Mouse (Mus musculus) frontal cortex, postnatal 36 days (tissue): ENCODE data around the gene Golm1.

Source experiments
- DNase-seq, 2 experiments: peaks; one replicate each; pipeline ENCODE4 v3.0.0; 2022; ENCODE audit warnings: low spot score in 2 of 2

Gene Golm1

GRCm38 (mm10) chr13:59647484-59647883 lies 28.1 kb downstream of the Golm1 start:
- no peak for DNase-seq

GRCm38 (mm10) chr13:59646674-59647244 lies 28.9 kb downstream of the Golm1 start:
- DNase-seq: no peak

GRCm38 (mm10) chr13:59645491-59645890 lies 30.1 kb downstream of the Golm1 start:
- DNase-seq: no peak

- DNase-seq: no peak
Observed at GRCm38 (mm10) chr13:59642818-59643217, 32.8 kb downstream of the Golm1 start.

- DNase-seq: no peak
Observed at GRCm38 (mm10) chr13:59640178-59640440, 35.5 kb downstream of the Golm1 start.

GRCm38 (mm10) chr13:59639368-59640177 lies 36.0 kb downstream of the Golm1 start:
- DNase-seq: no peak

- DNase-seq: no peak
Observed at GRCm38 (mm10) chr13:59637800-59638199, 37.8 kb downstream of the Golm1 start.

- no peak for DNase-seq
Observed at GRCm38 (mm10) chr13:59634637-59635036, 41.0 kb downstream of the Golm1 start.

- DNase-seq: no peak
Observed at GRCm38 (mm10) chr13:59626739-59627138, 48.9 kb downstream of the Golm1 start.

GRCm38 (mm10) chr13:59624903-59625302 lies 50.7 kb downstream of the Golm1 start:
- DNase-seq: no peak

- DNase-seq: no peak
Observed at GRCm38 (mm10) chr13:59624389-59624788, 51.2 kb downstream of the Golm1 start.

- no peak for DNase-seq
Observed at GRCm38 (mm10) chr13:59621643-59622489, 53.7 kb downstream of the Golm1 start.

GRCm38 (mm10) chr13:59618463-59618862 lies 57.1 kb downstream of the Golm1 start:
- DNase-seq: no peak

GRCm38 (mm10) chr13:59615554-59615953 lies 60.1 kb downstream of the Golm1 start:
- no peak for DNase-seq

GRCm38 (mm10) chr13:59615152-59615551 lies 60.5 kb downstream of the Golm1 start:
- DNase-seq: no peak

- no peak for DNase-seq
Observed at GRCm38 (mm10) chr13:59613868-59614267, 61.7 kb downstream of the Golm1 start.

GRCm38 (mm10) chr13:59610437-59610836 lies 65.2 kb downstream of the Golm1 start:
- DNase-seq: no peak

GRCm38 (mm10) chr13:59609885-59610284 lies 65.7 kb downstream of the Golm1 start:
- no peak for DNase-seq

GRCm38 (mm10) chr13:59605221-59605922 lies 70.2 kb downstream of the Golm1 start:
- no peak for DNase-seq

GRCm38 (mm10) chr13:59604511-59604910 lies 71.1 kb downstream of the Golm1 start:
- DNase-seq: no peak

GRCm38 (mm10) chr13:59603096-59603495 lies 72.5 kb downstream of the Golm1 start:
- DNase-seq: no peak

GRCm38 (mm10) chr13:59592630-59593029 lies 83.0 kb downstream of the Golm1 start:
- DNase-seq: no peak
